Mouse (Mus musculus): ENCODE results near the gene Adgrl2.

DNA sequence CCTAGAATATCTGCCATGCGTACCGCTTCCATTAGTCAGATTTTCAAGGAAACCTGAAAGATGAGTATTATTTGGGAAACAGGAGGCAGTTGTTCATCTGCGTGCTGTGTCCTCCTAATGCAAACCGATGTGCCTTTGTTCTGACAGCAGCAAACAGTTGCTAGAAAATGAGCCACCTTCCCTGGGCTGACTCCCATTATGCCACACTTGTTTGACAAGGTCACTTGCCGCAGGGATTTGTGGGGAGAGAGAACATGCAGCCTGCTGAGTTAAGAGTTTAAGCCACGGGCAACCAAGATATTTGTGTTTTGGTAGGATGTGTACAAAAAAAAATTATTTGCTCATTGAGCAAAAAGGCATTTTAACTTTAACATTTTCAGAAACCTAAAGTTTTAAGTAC, 69.5 kb downstream of the Adgrl2 start:
- TF ChIP-seq POLR2A (IDR thresholded peaks at IDR 0.05; ENCODE audit: low read depth, low read length) (no peak), CTCF (IDR thresholded peaks at IDR 0.05; ENCODE audit: extremely low read depth, insufficient read depth, insufficient read length, insufficient replicate concordance) (no peak)

All from spleen, adult 2 months (tissue).